Mouse (Mus musculus) gastrocnemius, postnatal 4 days (tissue): Measurements from ENCODE around the gene Amy2a4. TPM values are rescaled to one million over a fixed set of nuclear protein-coding genes. Genes with fewer than 3 reads are reported as not detected.
"Not testable (repeated sequence)": the region's sequence is repeated elsewhere in the genome, so short reads cannot be mapped to it uniquely, and the experiment has no call there.

Experiments used
- DNase-seq, 2 experiments: peaks; one replicate each; pipeline ENCODE4 v3.0.0; 2021 to 2022; ENCODE audit warnings: low spot score in 2 of 2, mixed read lengths in 2 of 2
- long read RNA-seq, 2 experiments: library from polyadenylated mRNA; stranded (forward); transcript quantifications; one replicate each; pipeline ENCODE4 v2.0.0; 2021
- total RNA-seq, 2 experiments: library from RNA; stranded (reverse); gene quantifications; 2 replicates each; pipeline ENCODE4 v1.2.3; 2021

Gene Amy2a4
- not detected for total RNA-seq
- long read RNA-seq, experiment 1: 0 reads
- long read RNA-seq, experiment 2: 0 reads

GRCm38 (mm10) chr3:113291349-113291748 lies at the start of gene Amy2a4:
Gene Amy2a4 (minus strand): TSS chr3:113291449.
- not testable (repeated sequence) for DNase-seq

GRCm38 (mm10) chr3:113323952-113324351 lies 32.7 kb upstream of the Amy2a4 start, which contains the start of gene Amy2a3:
Gene Amy2a3 (minus strand): TSS chr3:113324052.
- DNase-seq: not testable (repeated sequence)

- not testable (repeated sequence) for DNase-seq
These were observed 21.7 kb upstream of the Amy2a4 start for GRCm38 (mm10) chr3:113312937-113313336.

GRCm38 (mm10) chr3:113280285-113280684 lies 11.0 kb downstream of the Amy2a4 start:
- not testable (repeated sequence) for DNase-seq

- not testable (repeated sequence) for DNase-seq
These were observed 11.7 kb downstream of the Amy2a4 start for GRCm38 (mm10) chr3:113279586-113279985.

GRCm38 (mm10) chr3:113258737-113259136 lies 32.5 kb downstream of the Amy2a4 start, which contains the start of gene Amy2a5:
Gene Amy2a5 (minus strand): TSS chr3:113258837.
- not testable (repeated sequence) for DNase-seq

Other genes with a start within 250 kb of the Amy2a4 start
- not detected for gene Amy2a5, start 32.6 kb downstream of the Amy2a4 start, total RNA-seq
- not detected for gene Amy2a3, start 32.6 kb upstream of the Amy2a4 start, total RNA-seq
- gene Amy2a2, start 65.2 kb upstream of the Amy2a4 start, total RNA-seq: not detected
- gene Amy2a1, start 241.0 kb upstream of the Amy2a4 start, total RNA-seq: not detected